Mouse (Mus musculus): ENCODE measurements at regions not wholly inside any gene's neighbourhood (a gene's known extent, or its start where the extent isn't known, plus 50 kb on each side); places are given as distances from the start of the nearest gene placed in this dataset.
A peak's percentile ranks its signal among the peaks of the same experiment; 100 is the strongest.

GRCm38 (mm10) chr4:125361611-125362520 lies 128.6 kb upstream of the Grik3 start:
- 68% methylated on average over 18 of the region's 18 CpGs for WGBS
- no peaks in the 10 kb centered on the region for H3K36me3 ChIP-seq (ENCODE audit: control insufficient read depth, insufficient read depth, low read length)

GRCm38 (mm10) chr4:125358356-125358755 lies 132.1 kb upstream of the Grik3 start:
- no peaks in the 10 kb centered on the region for H3K4me1 ChIP-seq (replicated peaks; ENCODE audit: control insufficient read depth, insufficient read depth, low read length)
- H3K36me3 ChIP-seq (ENCODE audit: control insufficient read depth, insufficient read depth, low read length) = no peaks in the 10 kb centered on the region
- H3K9me3 ChIP-seq (ENCODE audit: control insufficient read depth, low read length) = no peaks in the 10 kb centered on the region
- no peaks in the 10 kb centered on the region for H3K27me3 ChIP-seq (replicated peaks; ENCODE audit: control insufficient read depth, insufficient read depth, low read length)
- H3K9ac ChIP-seq (ENCODE audit: low read length) = no peak overlapping the region
- no peak overlapping the region for H3K27ac ChIP-seq (ENCODE audit: low read depth)
- DNase-seq (ENCODE audit: low spot score) (no peak), ATAC-seq (replicated peaks; ENCODE audit: low FRiP score, low TSS enrichment, low read depth) (no peak)
- H3K4me3 ChIP-seq (ENCODE audit: low read depth, low read length) = no peak overlapping the region
- WGBS = 80% methylated on average over 2 of the region's 2 CpGs
- H3K4me2 ChIP-seq (ENCODE audit: low read length) = no peak overlapping the region

More at GRCm38 (mm10) chr4:125361611-125362520, 128.6 kb upstream of the Grik3 start:
- Histone ChIP-seq H3K27me3 (replicated peaks; ENCODE audit: control insufficient read depth, insufficient read depth, low read length) (no peaks in the 10 kb centered on the region), H3K27ac (ENCODE audit: low read depth) (no peak overlapping the region), H3K9me3 (ENCODE audit: control insufficient read depth, low read length) (no peaks in the 10 kb centered on the region), H3K4me3 (ENCODE audit: low read depth, low read length) (no peak overlapping the region), H3K9ac (ENCODE audit: low read length) (no peak overlapping the region), H3K4me2 (ENCODE audit: low read length) (no peak overlapping the region), H3K4me1 (replicated peaks; ENCODE audit: control insufficient read depth, insufficient read depth, low read length) (no peaks in the 10 kb centered on the region)
- no peak for ATAC-seq (replicated peaks; ENCODE audit: low FRiP score, low TSS enrichment, low read depth)
- DNase-seq (ENCODE audit: low spot score) = no peak

- Histone ChIP-seq H3K36me3 (ENCODE audit: control insufficient read depth, insufficient read depth, low read length) (no peaks in the 10 kb centered on the region), H3K27me3 (replicated peaks; ENCODE audit: control insufficient read depth, insufficient read depth, low read length) (no peaks in the 10 kb centered on the region), H3K4me2 (ENCODE audit: low read length) (no peak overlapping the region), H3K4me1 (replicated peaks; ENCODE audit: control insufficient read depth, insufficient read depth, low read length) (no peaks in the 10 kb centered on the region), H3K9ac (ENCODE audit: low read length) (no peak overlapping the region), H3K9me3 (ENCODE audit: control insufficient read depth, low read length) (no peaks in the 10 kb centered on the region), H3K4me3 (ENCODE audit: low read depth, low read length) (no peak overlapping the region), H3K27ac (ENCODE audit: low read depth) (no peak overlapping the region)
- DNase-seq (ENCODE audit: low spot score) (peak; percentile 39), ATAC-seq (replicated peaks; ENCODE audit: low FRiP score, low TSS enrichment, low read depth) (no peak)
- 22% methylated on average over 8 of the region's 8 CpGs for WGBS
Measured at GRCm38 (mm10) chr4:125356441-125356840, 134.1 kb upstream of the Grik3 start.

- Histone ChIP-seq H3K4me1 (replicated peaks; ENCODE audit: control insufficient read depth, insufficient read depth, low read length) (no peaks in the 10 kb centered on the region), H3K4me2 (ENCODE audit: low read length) (no peak overlapping the region)
- WGBS = 58% methylated on average over 3 of the region's 3 CpGs
Measured at GRCm38 (mm10) chr4:125354742-125355141, 135.8 kb upstream of the Grik3 start.

GRCm38 (mm10) chr4:125350056-125350455 lies 140.4 kb upstream of the Grik3 start:
- 73% methylated on average over 1 of the region's 1 CpGs for WGBS
- ATAC-seq (replicated peaks; ENCODE audit: low FRiP score, low TSS enrichment, low read depth) = no peak
- H3K9ac ChIP-seq (ENCODE audit: low read length) = no peak overlapping the region

More at GRCm38 (mm10) chr4:125354742-125355141, 135.8 kb upstream of the Grik3 start:
- no peak overlapping the region for H3K4me3 ChIP-seq (ENCODE audit: low read depth, low read length)
- no peaks in the 10 kb centered on the region for H3K27me3 ChIP-seq (replicated peaks; ENCODE audit: control insufficient read depth, insufficient read depth, low read length)
- no peak overlapping the region for H3K27ac ChIP-seq (ENCODE audit: low read depth)
- no peak for ATAC-seq (replicated peaks; ENCODE audit: low FRiP score, low TSS enrichment, low read depth)
- H3K9ac ChIP-seq (ENCODE audit: low read length) = no peak overlapping the region
- DNase-seq (ENCODE audit: low spot score) = peak; percentile 31
- no peaks in the 10 kb centered on the region for H3K9me3 ChIP-seq (ENCODE audit: control insufficient read depth, low read length)
- no peaks in the 10 kb centered on the region for H3K36me3 ChIP-seq (ENCODE audit: control insufficient read depth, insufficient read depth, low read length)

GRCm38 (mm10) chr4:125339056-125339455 lies 151.4 kb upstream of the Grik3 start:
- Histone ChIP-seq H3K4me3 (ENCODE audit: low read depth, low read length) (no peak overlapping the region), H3K27me3 (replicated peaks; ENCODE audit: control insufficient read depth, insufficient read depth, low read length) (no peaks in the 10 kb centered on the region), H3K9ac (ENCODE audit: low read length) (no peak overlapping the region), H3K4me1 (replicated peaks; ENCODE audit: control insufficient read depth, insufficient read depth, low read length) (no peaks in the 10 kb centered on the region), H3K36me3 (ENCODE audit: control insufficient read depth, insufficient read depth, low read length) (no peaks in the 10 kb centered on the region), H3K9me3 (ENCODE audit: control insufficient read depth, low read length) (no peaks in the 10 kb centered on the region), H3K4me2 (ENCODE audit: low read length) (no peak overlapping the region), H3K27ac (ENCODE audit: low read depth) (no peak overlapping the region)
- DNase-seq (ENCODE audit: low spot score) (no peak), ATAC-seq (replicated peaks; ENCODE audit: low FRiP score, low TSS enrichment, low read depth) (no peak)
- 72% methylated on average over 2 of the region's 2 CpGs for WGBS

More at GRCm38 (mm10) chr4:125350056-125350455, 140.4 kb upstream of the Grik3 start:
- Histone ChIP-seq H3K27ac (ENCODE audit: low read depth) (no peak overlapping the region), H3K4me1 (replicated peaks; ENCODE audit: control insufficient read depth, insufficient read depth, low read length) (no peaks in the 10 kb centered on the region), H3K4me2 (ENCODE audit: low read length) (no peak overlapping the region), H3K4me3 (ENCODE audit: low read depth, low read length) (no peak overlapping the region), H3K9me3 (ENCODE audit: control insufficient read depth, low read length) (no peaks in the 10 kb centered on the region), H3K27me3 (replicated peaks; ENCODE audit: control insufficient read depth, insufficient read depth, low read length) (no peaks in the 10 kb centered on the region), H3K36me3 (ENCODE audit: control insufficient read depth, insufficient read depth, low read length) (no peaks in the 10 kb centered on the region)
- DNase-seq (ENCODE audit: low spot score) = no peak

- Histone ChIP-seq H3K4me2 (ENCODE audit: low read length) (no peak overlapping the region), H3K9ac (ENCODE audit: low read length) (no peak overlapping the region), H3K9me3 (ENCODE audit: control insufficient read depth, low read length) (no peaks in the 10 kb centered on the region), H3K27ac (ENCODE audit: low read depth) (no peak overlapping the region), H3K4me3 (ENCODE audit: low read depth, low read length) (no peak overlapping the region), H3K36me3 (ENCODE audit: control insufficient read depth, insufficient read depth, low read length) (no peaks in the 10 kb centered on the region), H3K27me3 (replicated peaks; ENCODE audit: control insufficient read depth, insufficient read depth, low read length) (no peaks in the 10 kb centered on the region), H3K4me1 (replicated peaks; ENCODE audit: control insufficient read depth, insufficient read depth, low read length) (no peaks in the 10 kb centered on the region)
- ATAC-seq (replicated peaks; ENCODE audit: low FRiP score, low TSS enrichment, low read depth) = no peak
- DNase-seq (ENCODE audit: low spot score) = peak; percentile 71
- 17% methylated on average over 3 of the region's 3 CpGs for WGBS
Measured at GRCm38 (mm10) chr4:125328806-125329205, 161.7 kb upstream of the Grik3 start.

- no peaks in the 10 kb centered on the region for H3K27me3 ChIP-seq (replicated peaks; ENCODE audit: control insufficient read depth, insufficient read depth, low read length)
- H3K4me2 ChIP-seq (ENCODE audit: low read length) = no peak overlapping the region
- ATAC-seq (replicated peaks; ENCODE audit: low FRiP score, low TSS enrichment, low read depth) (no peak), DNase-seq (ENCODE audit: low spot score) (no peak)
- 63% methylated on average over 3 of the region's 3 CpGs for WGBS
- H3K4me3 ChIP-seq (ENCODE audit: low read depth, low read length) = no peak overlapping the region
- H3K36me3 ChIP-seq (ENCODE audit: control insufficient read depth, insufficient read depth, low read length) = no peaks in the 10 kb centered on the region
- H3K4me1 ChIP-seq (replicated peaks; ENCODE audit: control insufficient read depth, insufficient read depth, low read length) = no peaks in the 10 kb centered on the region
- H3K27ac ChIP-seq (ENCODE audit: low read depth) = no peak overlapping the region
- no peak overlapping the region for H3K9ac ChIP-seq (ENCODE audit: low read length)
- no peaks in the 10 kb centered on the region for H3K9me3 ChIP-seq (ENCODE audit: control insufficient read depth, low read length)
Measured at GRCm38 (mm10) chr4:125324495-125324894, 166.0 kb upstream of the Grik3 start.

GRCm38 (mm10) chr4:125319343-125319742 lies 171.2 kb upstream of the Grik3 start:
- WGBS = 66% methylated on average over 5 of the region's 5 CpGs
- ATAC-seq (replicated peaks; ENCODE audit: low FRiP score, low TSS enrichment, low read depth) = no peak
- H3K4me1 ChIP-seq (replicated peaks; ENCODE audit: control insufficient read depth, insufficient read depth, low read length) = no peaks in the 10 kb centered on the region

More at GRCm38 (mm10) chr4:125319343-125319742, 171.2 kb upstream of the Grik3 start:
- DNase-seq (ENCODE audit: low spot score) = no peak
- Histone ChIP-seq H3K4me3 (ENCODE audit: low read depth, low read length) (no peak overlapping the region), H3K9me3 (ENCODE audit: control insufficient read depth, low read length) (no peaks in the 10 kb centered on the region), H3K36me3 (ENCODE audit: control insufficient read depth, insufficient read depth, low read length) (no peaks in the 10 kb centered on the region), H3K9ac (ENCODE audit: low read length) (no peak overlapping the region), H3K4me2 (ENCODE audit: low read length) (no peak overlapping the region), H3K27me3 (replicated peaks; ENCODE audit: control insufficient read depth, insufficient read depth, low read length) (peaks cover 15% of the 10 kb centered on the region; the same call in 1 of the 2 replicates), H3K27ac (ENCODE audit: low read depth) (no peak overlapping the region)

All from intestine, embryonic 14.5 days (tissue).